Mouse (Mus musculus): ENCODE measurements around the gene Snx15.

Gene Snx15

GRCm38 (mm10) chr19:6126789-6127580, 1.1 kb downstream of the Snx15 start:
- no peak for TF ChIP-seq GATA4 (IDR thresholded peaks at IDR 0.05; ENCODE audit: insufficient replicate concordance, low read length)

- no peak for TF ChIP-seq GATA4 (IDR thresholded peaks at IDR 0.05; ENCODE audit: insufficient replicate concordance, low read length)
Measured at GRCm38 (mm10) chr19:6126289-6126688, 1.8 kb downstream of the Snx15 start.

- TF ChIP-seq GATA4 (IDR thresholded peaks at IDR 0.05; ENCODE audit: insufficient replicate concordance, low read length), result no peak
Measured at GRCm38 (mm10) chr19:6124898-6125297, 3.2 kb downstream of the Snx15 start.

GRCm38 (mm10) chr19:6123330-6123729, 4.8 kb downstream of the Snx15 start:
- no peak for TF ChIP-seq GATA4 (IDR thresholded peaks at IDR 0.05; ENCODE audit: insufficient replicate concordance, low read length)

GRCm38 (mm10) chr19:6121761-6122160, 6.3 kb downstream of the Snx15 start:
- TF ChIP-seq GATA4 (IDR thresholded peaks at IDR 0.05; ENCODE audit: insufficient replicate concordance, low read length), result no peak

GRCm38 (mm10) chr19:6118677-6119185, 9.4 kb downstream of the Snx15 start:
- TF ChIP-seq GATA4 (IDR thresholded peaks at IDR 0.05; ENCODE audit: insufficient replicate concordance, low read length), result no peak

- no peak for TF ChIP-seq GATA4 (IDR thresholded peaks at IDR 0.05; ENCODE audit: insufficient replicate concordance, low read length)
Measured at GRCm38 (mm10) chr19:6117986-6118676, 10.0 kb downstream of the Snx15 start, which contains the start of gene Sac3d1. TSS of gene Sac3d1 (minus strand) at chr19:6118650.

- no peak for TF ChIP-seq GATA4 (IDR thresholded peaks at IDR 0.05; ENCODE audit: insufficient replicate concordance, low read length)
Measured at GRCm38 (mm10) chr19:6117346-6117985, 10.6 kb downstream of the Snx15 start.

- no peak for TF ChIP-seq GATA4 (IDR thresholded peaks at IDR 0.05; ENCODE audit: insufficient replicate concordance, low read length)
Measured at GRCm38 (mm10) chr19:6116113-6116850, 11.8 kb downstream of the Snx15 start.

GRCm38 (mm10) chr19:6113116-6113515, 15.0 kb downstream of the Snx15 start:
- TF ChIP-seq GATA4 (IDR thresholded peaks at IDR 0.05; ENCODE audit: insufficient replicate concordance, low read length), result no peak

GRCm38 (mm10) chr19:6105586-6105985, 22.5 kb downstream of the Snx15 start, which contains the start of gene Naaladl1:
TSS of gene Naaladl1 (plus strand) at chr19:6105782.
- TF ChIP-seq GATA4 (IDR thresholded peaks at IDR 0.05; ENCODE audit: insufficient replicate concordance, low read length), result no peak

- no peak for TF ChIP-seq GATA4 (IDR thresholded peaks at IDR 0.05; ENCODE audit: insufficient replicate concordance, low read length)
Measured at GRCm38 (mm10) chr19:6104476-6104875, 23.6 kb downstream of the Snx15 start.

- TF ChIP-seq GATA4 (IDR thresholded peaks at IDR 0.05; ENCODE audit: insufficient replicate concordance, low read length), result no peak
Measured at GRCm38 (mm10) chr19:6102169-6102853, 25.8 kb downstream of the Snx15 start.

GRCm38 (mm10) chr19:6101186-6101585, 26.9 kb downstream of the Snx15 start:
- no peak for TF ChIP-seq GATA4 (IDR thresholded peaks at IDR 0.05; ENCODE audit: insufficient replicate concordance, low read length)

All from liver, adult (tissue).